Mouse (Mus musculus): ENCODE measurements around the gene Slc9a6.

The Slc9a6 gene

DNA sequence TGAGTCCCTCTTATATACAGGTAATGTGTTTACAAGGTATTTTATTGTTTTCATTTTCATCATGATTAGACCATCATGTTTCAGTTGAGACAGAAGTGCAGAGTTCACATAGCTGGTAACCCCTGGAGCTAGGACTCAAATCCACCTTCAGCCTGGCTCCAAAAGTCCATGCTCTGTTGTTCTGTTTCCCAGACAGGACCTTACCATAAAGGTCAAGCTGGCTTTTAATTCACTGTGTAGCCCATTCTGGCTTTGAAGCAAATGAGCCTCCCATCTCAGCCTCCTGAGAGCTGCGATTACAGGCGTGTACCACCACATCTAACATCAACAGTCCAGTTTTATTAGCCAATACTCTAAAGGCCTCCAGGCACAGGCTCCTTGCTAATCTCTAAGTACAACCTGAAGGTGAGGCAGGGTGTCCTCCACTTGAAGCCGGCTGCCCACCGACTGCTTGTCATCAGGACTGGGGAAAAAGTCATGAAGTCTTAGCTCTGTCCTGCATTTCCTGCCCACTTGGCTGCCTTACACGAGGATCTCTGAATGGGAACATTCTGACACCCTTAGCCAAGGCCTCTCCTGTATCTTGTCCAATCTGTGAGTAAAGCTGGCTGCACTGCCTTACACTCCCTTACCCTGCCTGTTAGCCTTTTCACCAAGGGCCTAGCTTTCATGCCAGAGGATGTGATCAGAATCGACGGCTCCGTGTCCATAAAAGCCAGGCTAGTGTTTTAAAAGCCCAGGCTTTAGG lies 55.8 kb downstream of the Slc9a6 start:
- DNase-seq (ENCODE audit: low spot score) = no peak

DNA sequence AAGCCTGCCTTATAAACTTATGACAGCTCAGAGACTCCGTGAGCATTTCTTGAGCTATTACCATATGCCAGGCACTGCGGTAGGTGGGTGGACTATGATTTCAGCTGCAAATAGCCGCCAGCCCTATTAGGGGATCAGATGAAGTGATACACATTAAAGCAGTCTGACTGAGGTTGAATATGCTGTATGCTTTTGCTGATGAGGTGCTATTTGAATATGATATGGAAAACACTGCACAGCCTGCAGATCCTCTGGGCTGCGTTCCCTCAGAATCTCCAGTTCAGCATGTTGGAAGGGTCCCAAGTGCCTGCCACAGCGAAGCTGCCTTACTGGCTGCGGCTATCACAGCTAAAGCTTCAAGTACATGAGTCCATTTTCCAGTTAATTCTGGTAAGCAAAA lies 57.7 kb downstream of the Slc9a6 start:
- peak; percentile 14 for DNase-seq (ENCODE audit: low spot score)

DNA sequence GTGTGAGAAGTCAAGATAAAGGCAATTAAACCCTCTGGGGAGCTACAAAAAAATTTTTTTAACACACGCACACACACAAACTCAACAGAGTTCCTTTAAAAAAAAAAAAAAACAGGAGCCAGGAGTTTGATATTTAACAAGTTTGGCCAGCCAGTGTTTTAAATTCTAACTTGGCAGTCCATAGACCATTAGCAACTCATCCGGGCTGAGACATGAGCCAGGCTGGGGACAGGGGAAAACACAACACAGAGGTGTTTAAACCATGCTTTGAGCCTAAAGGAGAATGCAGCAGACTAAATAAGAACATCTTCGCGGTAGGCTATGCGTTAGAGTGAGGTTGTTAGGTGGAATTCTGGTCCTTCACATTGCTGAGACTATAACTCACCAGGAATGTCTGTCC lies 58.5 kb downstream of the Slc9a6 start:
- DNase-seq (ENCODE audit: low spot score) = no peak

DNA sequence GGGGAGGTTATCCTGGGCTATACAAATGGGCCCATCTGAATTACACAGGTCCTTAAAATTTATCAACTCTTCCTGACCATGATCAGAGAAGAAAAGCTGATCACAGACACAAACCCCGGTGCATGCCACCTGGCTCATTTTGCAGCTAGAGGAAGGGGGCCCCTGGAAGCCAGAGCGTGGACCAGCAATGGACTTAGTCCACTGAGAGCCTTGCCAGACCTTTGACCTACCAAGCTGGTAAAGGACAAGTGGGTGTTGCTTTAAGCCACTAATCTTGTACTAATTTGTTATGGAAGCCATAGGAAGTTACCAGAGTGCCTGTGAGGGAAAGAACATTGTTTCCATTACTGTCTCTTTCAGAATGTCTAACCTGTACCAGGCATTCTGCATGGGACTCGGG lies 58.9 kb downstream of the Slc9a6 start:
- DNase-seq (ENCODE audit: low spot score) = no peak

DNA sequence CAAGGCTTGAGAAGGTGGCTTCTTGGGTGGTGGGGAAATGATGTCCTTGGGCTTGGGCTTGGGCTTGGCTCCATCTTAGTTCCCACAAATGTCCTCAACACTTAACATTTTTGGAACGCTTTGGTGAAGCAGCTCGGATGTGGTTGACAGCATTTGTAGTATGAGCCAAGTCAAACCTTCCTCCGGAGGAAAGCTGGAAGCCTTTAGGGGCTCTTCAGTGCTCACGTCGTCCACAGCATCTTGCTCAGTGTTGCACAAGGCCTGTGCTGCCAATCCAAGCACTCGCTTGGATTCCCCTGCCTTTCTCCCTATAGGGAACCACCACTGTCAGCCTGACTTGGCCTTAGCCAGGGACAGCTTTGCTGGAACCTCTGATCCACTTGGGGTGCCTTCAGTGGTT lies 66.0 kb downstream of the Slc9a6 start:
- no peak for DNase-seq (ENCODE audit: low spot score)

DNA sequence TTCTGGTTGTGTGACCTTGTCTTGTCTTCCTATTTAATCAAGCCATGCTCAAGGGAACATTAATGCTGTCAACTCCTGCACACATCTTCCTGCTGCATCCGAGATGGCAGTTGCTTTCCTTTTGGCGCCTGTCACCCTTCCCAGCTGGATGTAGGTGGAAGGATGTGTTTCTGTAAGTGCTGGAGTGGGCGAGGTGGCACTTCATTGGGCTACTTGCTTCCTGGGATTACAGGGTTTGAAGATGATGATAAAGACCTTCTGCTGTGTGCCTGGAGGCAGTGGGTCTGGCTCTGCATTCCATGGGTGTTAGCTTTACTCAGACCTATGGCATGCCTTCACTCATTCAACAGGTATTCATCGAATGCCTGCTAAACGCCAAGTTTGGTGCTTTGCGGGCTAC lies 68.2 kb downstream of the Slc9a6 start:
- DNase-seq (ENCODE audit: low spot score) = no peak

DNA sequence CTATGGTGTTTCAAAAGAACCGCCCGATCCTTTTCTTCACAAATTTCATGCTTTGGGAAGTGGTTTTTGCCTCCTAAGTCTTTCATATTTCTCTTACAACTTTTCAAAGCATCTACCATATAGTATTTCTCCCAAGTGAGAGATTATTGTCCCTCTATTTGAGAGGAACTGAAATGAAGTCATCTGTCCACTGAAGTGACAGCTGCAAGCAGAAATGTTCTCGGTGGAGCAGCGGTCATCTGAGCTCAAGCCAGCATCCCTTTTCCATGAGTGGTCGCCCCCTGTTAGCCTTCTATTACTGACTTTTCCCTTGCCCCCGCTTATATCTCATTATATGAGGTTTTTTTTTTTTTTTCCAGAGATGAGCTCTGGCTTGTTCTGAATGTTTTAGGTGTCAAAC lies 69.5 kb downstream of the Slc9a6 start:
- DNase-seq (ENCODE audit: low spot score) = no peak

DNA sequence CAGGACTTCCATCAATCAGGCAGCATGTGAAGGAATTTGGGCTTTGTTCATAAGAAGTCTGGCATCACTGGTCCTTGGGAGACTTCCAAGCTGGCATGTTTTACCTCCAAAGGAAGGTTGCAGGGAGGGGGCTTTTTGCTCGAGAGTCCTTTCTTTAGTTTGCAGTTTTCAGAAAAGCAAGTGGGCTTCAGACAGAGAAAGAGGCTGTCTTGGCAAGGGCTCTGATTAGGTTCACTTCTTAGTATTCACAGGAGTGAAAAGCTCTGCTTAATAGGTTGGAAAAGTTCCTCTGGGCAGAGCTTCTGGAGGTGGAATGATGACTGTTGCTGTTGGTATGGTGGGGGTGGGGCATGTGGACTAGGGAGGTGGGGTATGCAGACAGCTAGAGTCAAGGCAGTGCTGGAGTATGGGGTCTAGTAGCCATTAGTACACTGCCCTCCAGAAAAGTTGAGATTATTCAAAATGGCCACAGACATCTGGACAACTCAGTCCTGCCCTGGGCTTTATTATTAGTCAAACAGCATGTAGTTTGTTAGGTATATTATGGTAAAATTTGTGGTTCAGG lies 72.7 kb downstream of the Slc9a6 start:
- no peak for DNase-seq (ENCODE audit: low spot score)

DNA sequence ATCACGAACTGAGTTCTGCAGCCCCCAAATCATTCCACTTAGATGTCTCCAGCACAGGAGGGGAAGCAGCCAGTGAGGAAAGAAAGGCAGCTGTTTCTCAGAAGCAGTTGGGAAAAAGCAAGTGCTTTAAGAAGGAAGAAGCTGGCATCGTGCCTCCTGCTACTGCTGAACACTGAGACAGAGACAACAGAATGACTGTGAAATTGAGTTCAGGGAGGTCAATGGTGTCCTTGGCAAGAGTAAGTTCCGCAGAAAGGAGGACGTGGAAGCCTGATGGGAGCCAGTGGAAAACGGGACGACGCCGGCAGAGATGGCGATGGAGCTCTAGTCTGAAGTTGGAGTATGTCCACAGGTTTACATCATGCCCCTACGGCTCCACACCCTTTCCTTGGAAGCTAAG lies 74.0 kb downstream of the Slc9a6 start:
- peak; percentile 11 for DNase-seq (ENCODE audit: low spot score)

DNA sequence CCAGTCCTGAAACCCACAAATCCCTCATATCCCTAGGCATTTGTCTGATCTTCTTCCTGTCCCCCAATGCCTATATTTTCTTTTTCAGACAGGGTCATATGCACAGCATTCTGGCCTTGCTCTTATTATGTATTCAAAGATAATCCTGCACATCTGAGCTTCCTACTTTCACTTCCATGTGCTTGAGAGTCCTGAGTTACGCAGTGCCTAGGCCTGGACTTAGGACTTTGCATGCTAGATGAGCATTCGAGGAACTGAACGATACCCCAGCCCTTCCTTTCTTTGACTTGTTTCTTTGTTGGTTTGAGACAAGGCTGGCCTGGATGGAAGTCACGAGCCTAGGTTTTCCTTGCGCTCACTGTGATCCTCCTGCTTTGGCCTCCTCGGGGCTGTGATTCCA lies 83.0 kb downstream of the Slc9a6 start:
- DNase-seq (ENCODE audit: low spot score) = no peak

DNA sequence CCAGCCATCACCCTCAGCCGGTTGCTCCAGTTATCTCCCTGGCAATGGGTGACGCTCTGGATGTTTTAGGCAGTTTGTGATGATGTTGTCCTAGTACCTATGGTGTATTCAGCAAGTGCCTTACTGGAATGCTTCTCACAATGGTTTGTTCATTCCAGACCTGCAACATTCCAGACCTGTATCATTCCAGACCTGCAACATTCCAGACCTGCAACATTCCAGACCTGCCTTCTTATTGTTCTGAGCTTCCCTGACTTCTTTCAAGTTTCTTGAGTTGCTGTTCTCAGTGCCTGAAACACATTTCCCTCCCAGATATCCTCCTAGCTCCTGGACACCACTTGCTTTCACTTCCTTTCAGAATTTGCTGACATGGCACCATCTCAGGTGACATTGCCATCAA lies 85.0 kb downstream of the Slc9a6 start:
- no peak for DNase-seq (ENCODE audit: low spot score)

DNA sequence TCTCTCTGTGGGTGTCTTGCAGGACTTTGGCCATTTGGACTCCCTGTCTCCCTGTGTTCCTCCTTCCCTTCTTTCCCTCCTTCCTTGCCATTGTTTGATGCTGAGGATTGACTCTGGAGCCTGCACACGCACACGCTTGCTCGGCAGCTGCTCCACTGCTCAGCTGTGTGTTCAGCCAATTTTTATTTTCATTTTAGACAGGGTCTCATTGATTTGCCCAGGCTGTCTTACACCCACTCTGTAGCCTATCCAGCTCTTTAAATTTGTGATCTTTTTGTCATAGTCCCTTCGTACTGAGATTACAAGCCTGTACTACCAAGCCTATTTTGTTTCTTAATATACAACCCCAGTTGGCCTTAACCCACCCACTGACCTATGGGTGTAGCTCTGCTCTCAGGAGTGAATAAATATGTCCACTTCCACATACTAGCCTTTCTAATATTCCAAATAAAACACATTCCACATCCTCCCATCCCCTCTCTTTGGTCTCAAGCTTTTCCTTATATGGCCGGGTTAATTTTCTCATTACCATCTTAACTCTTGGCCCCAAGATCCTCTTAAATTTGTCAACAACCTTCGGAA lies 87.7 kb downstream of the Slc9a6 start:
- no peak for DNase-seq (ENCODE audit: low spot score)

DNA sequence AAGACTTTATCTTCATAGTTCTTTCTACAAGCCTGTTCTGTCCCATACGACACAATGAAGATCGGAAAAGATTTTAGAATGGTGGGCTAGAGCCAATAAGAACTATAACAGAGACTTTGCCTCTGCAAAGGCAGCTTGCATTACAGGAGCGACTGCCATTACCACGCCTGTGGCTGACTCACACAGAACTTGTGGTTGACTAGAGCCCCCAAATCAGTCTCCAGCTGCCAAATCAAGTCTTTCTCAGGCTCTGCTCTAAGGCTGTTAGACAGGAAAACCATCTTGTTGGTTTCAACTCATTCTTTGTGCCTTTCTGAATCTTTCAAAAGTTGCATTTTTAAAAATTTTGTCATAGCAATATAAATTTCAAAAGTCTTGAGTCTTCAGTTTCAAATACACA lies 88.3 kb downstream of the Slc9a6 start:
- DNase-seq (ENCODE audit: low spot score) = no peak

DNA sequence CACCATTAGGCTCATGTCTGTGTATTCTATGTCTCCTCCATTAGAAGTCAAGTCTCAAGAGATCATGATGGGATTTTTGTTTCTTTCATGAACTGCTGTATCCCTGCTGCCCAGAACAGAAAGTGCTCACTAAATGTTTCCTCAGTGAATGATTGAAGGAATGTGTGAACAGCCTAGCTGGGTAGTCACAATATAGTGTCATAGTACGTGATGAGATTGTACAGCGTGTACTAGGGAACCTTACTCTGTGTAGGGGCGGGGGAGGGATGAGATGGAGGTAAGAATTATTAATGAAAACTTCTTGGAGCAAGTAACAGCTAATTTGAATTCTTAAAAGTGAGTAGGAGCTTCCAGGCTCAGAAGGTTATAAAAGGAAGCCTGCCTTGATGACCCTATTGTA lies 91.7 kb downstream of the Slc9a6 start:
- DNase-seq (ENCODE audit: low spot score) = no peak

DNA sequence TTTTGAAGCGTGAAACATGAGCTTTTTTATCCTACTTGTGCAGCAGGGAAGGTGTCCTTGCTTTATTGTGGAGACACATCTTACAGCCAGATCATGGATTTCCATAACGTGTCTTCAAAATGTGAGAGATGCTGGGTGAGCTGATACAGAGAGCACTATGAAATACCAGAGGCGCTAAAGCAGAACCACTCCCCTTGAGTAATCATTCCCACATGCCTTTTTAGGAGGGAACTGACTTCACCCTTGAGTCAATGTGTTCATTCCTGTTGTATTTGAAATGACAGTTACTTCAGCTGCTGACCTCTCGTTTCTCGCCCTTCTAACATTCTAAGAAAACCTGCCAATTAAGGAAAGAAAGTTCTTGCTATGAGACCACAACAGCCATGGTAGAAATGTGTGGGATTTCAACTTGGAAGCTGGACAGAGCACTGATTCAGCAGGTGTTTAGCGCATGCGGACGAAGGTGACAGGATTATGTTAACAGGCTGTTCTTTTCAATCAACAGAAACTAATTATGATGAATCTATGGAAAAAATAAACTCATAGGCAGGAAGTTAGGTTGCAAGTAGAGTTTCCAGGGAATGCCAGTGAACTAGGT lies 94.5 kb downstream of the Slc9a6 start:
- DNase-seq (ENCODE audit: low spot score) = no peak

DNA sequence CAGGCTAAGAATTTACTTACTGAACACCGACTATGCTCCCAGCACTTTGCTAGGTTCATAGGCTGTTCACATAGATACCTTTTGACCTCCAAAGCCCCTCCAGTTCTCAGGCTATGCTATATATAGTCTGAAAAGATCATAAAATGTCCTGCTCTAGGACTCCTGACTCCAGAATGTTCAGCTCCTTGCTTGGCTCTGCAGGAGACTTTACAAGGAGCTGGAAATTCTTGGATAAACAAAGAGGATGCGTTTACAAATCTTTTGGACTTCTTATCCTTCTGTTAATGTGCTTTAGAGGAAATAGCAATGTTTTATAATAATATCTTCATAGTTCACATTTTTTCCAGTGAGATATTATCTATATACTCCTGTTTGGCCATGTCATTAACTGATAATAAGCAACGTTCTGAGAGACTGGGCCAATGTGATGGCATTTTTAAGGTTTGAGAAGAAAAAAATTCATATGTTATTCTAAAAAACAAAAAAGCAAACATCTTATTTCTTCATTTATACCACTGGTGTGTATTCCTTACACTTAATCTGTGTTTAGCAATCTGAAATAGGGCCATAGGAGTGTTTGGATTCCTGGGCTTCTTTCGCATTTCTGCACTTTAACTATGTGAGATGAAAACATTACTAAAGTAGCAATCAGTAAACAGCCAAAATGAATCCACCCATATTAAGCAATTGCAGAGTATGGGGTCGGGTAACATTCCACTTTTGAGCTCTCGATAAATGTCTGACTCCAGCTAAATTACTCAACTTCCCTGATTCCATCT lies 99.2 kb downstream of the Slc9a6 start:
- no peak for DNase-seq (ENCODE audit: low spot score)

DNA sequence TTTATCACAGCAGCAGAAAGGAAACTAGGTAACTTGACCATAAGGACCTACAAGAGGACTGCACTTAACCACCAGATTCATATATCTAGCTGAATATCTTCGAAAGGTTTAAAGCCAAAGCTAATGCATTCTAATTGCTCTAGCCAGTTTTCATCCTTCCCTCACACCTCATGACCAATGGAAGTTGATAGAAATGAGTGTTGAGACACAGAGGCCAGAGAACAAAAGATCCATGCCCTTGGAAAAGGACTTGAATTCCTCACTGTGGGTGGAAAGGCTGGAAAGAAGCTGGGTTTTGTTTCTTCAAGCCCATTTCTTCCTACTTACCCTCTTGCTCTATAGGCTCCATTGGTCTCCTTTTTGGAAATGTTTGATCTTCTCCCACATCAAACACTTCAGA lies 101.0 kb downstream of the Slc9a6 start:
- no peak for DNase-seq (ENCODE audit: low spot score)

DNA sequence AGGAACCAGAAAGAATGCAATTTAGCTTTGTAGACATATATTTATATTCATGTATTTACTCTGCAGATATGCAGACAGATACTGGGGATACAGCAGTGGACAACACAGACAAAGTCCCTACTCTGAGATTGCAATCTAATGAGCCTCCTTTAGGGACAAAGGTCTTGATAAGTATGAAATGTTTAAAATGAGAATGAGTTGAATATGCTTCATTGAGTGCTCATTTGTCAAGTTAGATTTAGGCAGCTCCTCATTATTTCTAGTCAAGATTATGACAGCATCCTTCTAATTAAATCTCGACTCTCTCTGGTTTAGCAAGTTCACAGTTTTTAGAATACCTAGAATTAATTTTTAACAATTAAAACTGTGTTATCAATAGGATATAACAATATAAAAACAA lies 103.1 kb downstream of the Slc9a6 start:
- DNase-seq (ENCODE audit: low spot score) = no peak
